Mouse (Mus musculus): ENCODE data around the gene Sorbs1. TPM values are rescaled to one million over a fixed set of nuclear protein-coding genes. Genes with fewer than 3 reads are reported as not detected.

Sorbs1 gene
- polyA plus RNA-seq, 1 experiment: 79.3 TPM

GRCm38 (mm10) chr19:40511679-40512309 lies 1.8 kb downstream of the Sorbs1 start:
- no peaks in the 10 kb centered on the region for H3K27me3 ChIP-seq (ENCODE audit: control insufficient read depth, insufficient read depth, low read length)
- WGBS: 17% methylated on average over 5 of the region's 5 CpGs
- DNase-seq: peak; percentile 40 to 42
- peak overlapping the region; percentile 61 for H3K4me3 ChIP-seq (replicated peaks; ENCODE audit: insufficient read depth, low read depth, low read length)
- no peak for TF ChIP-seq CTCF (IDR thresholded peaks at IDR 0.05; ENCODE audit: borderline replicate concordance, insufficient read depth, low read depth, low read length)
- no peak for TF ChIP-seq POLR2A (IDR thresholded peaks at IDR 0.05; ENCODE audit: borderline replicate concordance, insufficient read depth, low read length)
- peak overlapping the region; percentile 64; the same call in 1 of the 2 replicates for H3K27ac ChIP-seq (ENCODE audit: insufficient read depth, low read length)
- peaks cover 11% of the 10 kb centered on the region for H3K4me1 ChIP-seq (ENCODE audit: control insufficient read depth, insufficient read depth, low read length)

GRCm38 (mm10) chr19:40511100-40511439 lies 2.5 kb downstream of the Sorbs1 start:
- TF ChIP-seq POLR2A (IDR thresholded peaks at IDR 0.05; ENCODE audit: borderline replicate concordance, insufficient read depth, low read length) (no peak), CTCF (IDR thresholded peaks at IDR 0.05; ENCODE audit: borderline replicate concordance, insufficient read depth, low read depth, low read length) (no peak)
- no peak for DNase-seq
- Histone ChIP-seq H3K27ac (ENCODE audit: insufficient read depth, low read length) (0 out of 2 replicates have a peak overlapping the region, but pooled peaks have one; percentile 23), H3K4me3 (replicated peaks; ENCODE audit: insufficient read depth, low read depth, low read length) (peak overlapping the region; percentile 13), H3K27me3 (ENCODE audit: control insufficient read depth, insufficient read depth, low read length) (no peaks in the 10 kb centered on the region), H3K4me1 (ENCODE audit: control insufficient read depth, insufficient read depth, low read length) (peaks cover 11% of the 10 kb centered on the region)
- WGBS: 62% methylated on average over 8 of the region's 8 CpGs

GRCm38 (mm10) chr19:40510387-40511099 lies 3.0 kb downstream of the Sorbs1 start:
- Histone ChIP-seq H3K4me1 (ENCODE audit: control insufficient read depth, insufficient read depth, low read length) (peaks cover 11% of the 10 kb centered on the region), H3K27me3 (ENCODE audit: control insufficient read depth, insufficient read depth, low read length) (no peaks in the 10 kb centered on the region), H3K4me3 (replicated peaks; ENCODE audit: insufficient read depth, low read depth, low read length) (peak overlapping the region; percentile 38), H3K27ac (ENCODE audit: insufficient read depth, low read length) (0 out of 2 replicates have a peak overlapping the region, but pooled peaks have one; percentile 23)
- TF ChIP-seq POLR2A (IDR thresholded peaks at IDR 0.05; ENCODE audit: borderline replicate concordance, insufficient read depth, low read length): no peak
- TF ChIP-seq CTCF (IDR thresholded peaks at IDR 0.05; ENCODE audit: borderline replicate concordance, insufficient read depth, low read depth, low read length): no peak
- DNase-seq: peak in 1 of 2 experiments; percentile 21
- WGBS: 52% methylated on average over 13 of the region's 13 CpGs

- Histone ChIP-seq H3K4me1 (ENCODE audit: control insufficient read depth, insufficient read depth, low read length) (peaks cover 11% of the 10 kb centered on the region), H3K4me3 (replicated peaks; ENCODE audit: insufficient read depth, low read depth, low read length) (no peak overlapping the region), H3K27me3 (ENCODE audit: control insufficient read depth, insufficient read depth, low read length) (no peaks in the 10 kb centered on the region), H3K27ac (ENCODE audit: insufficient read depth, low read length) (0 out of 2 replicates have a peak overlapping the region, but pooled peaks have one; percentile 23)
- WGBS: 89% methylated on average over 2 of the region's 2 CpGs
- DNase-seq: no peak
- no peak for TF ChIP-seq POLR2A (IDR thresholded peaks at IDR 0.05; ENCODE audit: borderline replicate concordance, insufficient read depth, low read length)
- no peak for TF ChIP-seq CTCF (IDR thresholded peaks at IDR 0.05; ENCODE audit: borderline replicate concordance, insufficient read depth, low read depth, low read length)
Measured at GRCm38 (mm10) chr19:40509274-40509673, 4.3 kb downstream of the Sorbs1 start.

- 0 out of 2 replicates have a peak overlapping the region, but pooled peaks have one; percentile 23 for H3K27ac ChIP-seq (ENCODE audit: insufficient read depth, low read length)
- H3K4me1 ChIP-seq (ENCODE audit: control insufficient read depth, insufficient read depth, low read length): peaks cover 11% of the 10 kb centered on the region
- TF ChIP-seq CTCF (IDR thresholded peaks at IDR 0.05; ENCODE audit: borderline replicate concordance, insufficient read depth, low read depth, low read length) (no peak), POLR2A (IDR thresholded peaks at IDR 0.05; ENCODE audit: borderline replicate concordance, insufficient read depth, low read length) (no peak)
- H3K27me3 ChIP-seq (ENCODE audit: control insufficient read depth, insufficient read depth, low read length): no peaks in the 10 kb centered on the region
- WGBS: 38% methylated on average over 2 of the region's 2 CpGs
- no peak overlapping the region for H3K4me3 ChIP-seq (replicated peaks; ENCODE audit: insufficient read depth, low read depth, low read length)
- no peak for DNase-seq
Measured at GRCm38 (mm10) chr19:40508851-40509250, 4.7 kb downstream of the Sorbs1 start.

GRCm38 (mm10) chr19:40506965-40507364 lies 6.6 kb downstream of the Sorbs1 start:
- Histone ChIP-seq H3K27me3 (ENCODE audit: control insufficient read depth, insufficient read depth, low read length) (no peaks in the 10 kb centered on the region), H3K4me3 (replicated peaks; ENCODE audit: insufficient read depth, low read depth, low read length) (no peak overlapping the region), H3K4me1 (ENCODE audit: control insufficient read depth, insufficient read depth, low read length) (peaks cover 11% of the 10 kb centered on the region), H3K27ac (ENCODE audit: insufficient read depth, low read length) (no peak overlapping the region)
- DNase-seq: no peak
- WGBS: 63% methylated on average over 3 of the region's 3 CpGs
- TF ChIP-seq CTCF (IDR thresholded peaks at IDR 0.05; ENCODE audit: borderline replicate concordance, insufficient read depth, low read depth, low read length) (no peak), POLR2A (IDR thresholded peaks at IDR 0.05; ENCODE audit: borderline replicate concordance, insufficient read depth, low read length) (no peak)

- no peak overlapping the region for H3K27ac ChIP-seq (ENCODE audit: insufficient read depth, low read length)
- H3K27me3 ChIP-seq (ENCODE audit: control insufficient read depth, insufficient read depth, low read length): no peaks in the 10 kb centered on the region
- TF ChIP-seq CTCF (IDR thresholded peaks at IDR 0.05; ENCODE audit: borderline replicate concordance, insufficient read depth, low read depth, low read length) (no peak), POLR2A (IDR thresholded peaks at IDR 0.05; ENCODE audit: borderline replicate concordance, insufficient read depth, low read length) (no peak)
- 82% methylated on average over 7 of the region's 7 CpGs for WGBS
- peaks cover 6% of the 10 kb centered on the region; the same call in 1 of the 2 replicates for H3K4me1 ChIP-seq (ENCODE audit: control insufficient read depth, insufficient read depth, low read length)
- no peak overlapping the region for H3K4me3 ChIP-seq (replicated peaks; ENCODE audit: insufficient read depth, low read depth, low read length)
- DNase-seq: no peak
Measured at GRCm38 (mm10) chr19:40504336-40504735, 9.2 kb downstream of the Sorbs1 start.

All from cerebellum, adult 2 months (tissue).